Mouse (Mus musculus) embryonic facial prominence, embryonic 11.5 days (tissue): ENCODE data around the gene Ccnc. TPM values are rescaled to one million over a fixed set of nuclear protein-coding genes. Genes with fewer than 3 reads are reported as not detected.

Experiments used
- ATAC-seq: fragments of 200-750 bp; cut with Nextera tagmentation; replicated peaks from 2 replicates; pipeline ENCODE4 v1.8.0; 2017; ENCODE audit warnings: low read depth; ENCODE audit not compliant: insufficient number of reproducible peaks, low FRiP score, low TSS enrichment
- DNase-seq: peaks from one replicate; pipeline ENCODE4 v3.0.0-alpha.2; 2015; ENCODE audit warnings: low spot score
- H3K27ac ChIP-seq: fragments of 300-500 bp; sonication (generic); replicated peaks from 2 replicates; pipeline ENCODE4 v1.5.1; 2014; ENCODE audit warnings: mild to moderate bottlenecking, low read depth, low read length, control low read depth
- H3K27me3 ChIP-seq: fragments of 300-500 bp; sonication (generic); 2 replicates; pipeline ENCODE4 v1.6.1; 2014; ENCODE audit warnings: mild to moderate bottlenecking, low read length, moderate library complexity, mixed read lengths; ENCODE audit not compliant: control insufficient read depth, insufficient read depth
- H3K36me3 ChIP-seq: fragments of 300-500 bp; sonication (generic); replicated peaks from 2 replicates; pipeline ENCODE4 v1.6.1; 2014; ENCODE audit warnings: low read depth, mild to moderate bottlenecking, low read length, moderate library complexity, mixed read lengths; ENCODE audit not compliant: control insufficient read depth, insufficient read depth
- H3K4me1 ChIP-seq: fragments of 300-500 bp; sonication (generic); 2 replicates; pipeline ENCODE4 v1.6.1; 2014; ENCODE audit warnings: low read length, mixed read lengths; ENCODE audit not compliant: control insufficient read depth, insufficient read depth
- H3K4me2 ChIP-seq: fragments of 300-500 bp; sonication (generic); 2 replicates; pipeline ENCODE4 v1.6.1; 2014; ENCODE audit warnings: low read depth, mild to moderate bottlenecking, control low read depth, low read length, moderate library complexity
- H3K4me3 ChIP-seq: fragments of 300-500 bp; sonication (generic); 2 replicates; pipeline ENCODE4 v1.5.1; 2014; ENCODE audit warnings: low read depth, low read length, control low read depth
- H3K9ac ChIP-seq: fragments of 300-500 bp; sonication (generic); replicated peaks from 2 replicates; pipeline ENCODE4 v1.6.1; 2014; ENCODE audit warnings: mild to moderate bottlenecking, control low read depth, low read length
- H3K9me3 ChIP-seq: fragments of 300-500 bp; sonication (generic); replicated peaks from 2 replicates; pipeline ENCODE4 v1.6.1; 2016; ENCODE audit warnings: mild to moderate bottlenecking, low read length, inconsistent platforms, mixed read lengths; ENCODE audit not compliant: control insufficient read depth
- WGBS: fragments of 180-500 bp; shearing (Covaris S2); extraction: QIAGEN DNeasy Blood & Tissue Kit; methylation state at CpG from one replicate; pipeline ENCODE4 v1.1.7; 2014; 5-methylcytosine and 5-hydroxymethylcytosine counted together
- polyA plus RNA-seq: library from polyadenylated mRNA; unstranded; fragments of >200 nt; fragmentation: Nextera tagmentation; extraction: Ambion mirVana; gene quantifications from 2 replicates; pipeline ENCODE4 v1.2.1, GENCODE M21; 2014

Gene Ccnc
- polyA plus RNA-seq, 1 experiment from 2014 or later = 67.5 TPM

DNA sequence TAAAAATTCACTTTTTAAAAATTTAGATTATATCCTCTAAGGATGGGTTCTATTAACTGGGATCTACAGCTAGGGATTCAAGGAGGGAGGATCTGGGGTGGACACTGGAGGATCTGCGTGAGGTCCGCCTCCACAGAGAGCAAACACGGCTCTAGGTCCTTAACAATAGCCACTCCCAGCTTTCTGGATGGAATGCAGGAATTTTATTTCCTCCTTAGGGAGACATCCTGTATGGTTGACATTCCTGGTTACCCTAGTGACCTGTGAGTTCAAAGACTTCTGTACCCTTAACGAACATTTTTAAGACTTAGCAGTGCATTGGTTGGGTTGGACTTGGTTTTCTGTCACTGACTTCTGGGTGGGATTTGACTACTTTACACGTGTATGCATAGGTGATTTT is 18.2 kb downstream of the Ccnc start:
- no peak overlapping the region for H3K4me2 ChIP-seq
- no peaks in the 10 kb centered on the region for H3K27me3 ChIP-seq
- no peaks in the 10 kb centered on the region for H3K4me1 ChIP-seq
- 65% methylated on average over 5 of the region's 5 CpGs for WGBS
- H3K9ac ChIP-seq = no peak overlapping the region
- DNase-seq (no peak), ATAC-seq (no peak)
- no peak overlapping the region for H3K27ac ChIP-seq
- H3K4me3 ChIP-seq = no peak overlapping the region
- no peaks in the 10 kb centered on the region for H3K9me3 ChIP-seq
- no peaks in the 10 kb centered on the region for H3K36me3 ChIP-seq

- ATAC-seq (no peak), DNase-seq (no peak)
- Histone ChIP-seq H3K9me3 (no peaks in the 10 kb centered on the region), H3K36me3 (no peaks in the 10 kb centered on the region), H3K4me1 (no peaks in the 10 kb centered on the region), H3K27ac (no peak overlapping the region), H3K9ac (no peak overlapping the region), H3K27me3 (no peaks in the 10 kb centered on the region), H3K4me2 (no peak overlapping the region), H3K4me3 (no peak overlapping the region)
- 62% methylated on average over 4 of the region's 4 CpGs for WGBS
These were observed 27.8 kb downstream of the Ccnc start for GRCm38 (mm10) chr4:21755123-21755789.

- H3K27ac ChIP-seq = no peak overlapping the region
- DNase-seq = no peak
- H3K27me3 ChIP-seq = no peaks in the 10 kb centered on the region
- no peak overlapping the region for H3K9ac ChIP-seq
- no peak overlapping the region for H3K4me3 ChIP-seq
- H3K36me3 ChIP-seq = no peaks in the 10 kb centered on the region
- ATAC-seq = no peak
- H3K9me3 ChIP-seq = no peaks in the 10 kb centered on the region
- no peak overlapping the region for H3K4me2 ChIP-seq
- no peaks in the 10 kb centered on the region for H3K4me1 ChIP-seq
- 48% methylated on average over 1 of the region's 1 CpGs for WGBS
These were observed 31.4 kb downstream of the Ccnc start for GRCm38 (mm10) chr4:21758860-21759259.

- no peaks in the 10 kb centered on the region for H3K36me3 ChIP-seq
- DNase-seq = no peak
- H3K27me3 ChIP-seq = no peaks in the 10 kb centered on the region
- no peak overlapping the region for H3K4me2 ChIP-seq
- no peak overlapping the region for H3K27ac ChIP-seq
- no peak for ATAC-seq
- no peak overlapping the region for H3K9ac ChIP-seq
- WGBS = 88% methylated on average over 9 of the region's 9 CpGs
- H3K4me3 ChIP-seq = no peak overlapping the region
- H3K4me1 ChIP-seq = no peaks in the 10 kb centered on the region
- no peaks in the 10 kb centered on the region for H3K9me3 ChIP-seq
These were observed 34.1 kb downstream of the Ccnc start for GRCm38 (mm10) chr4:21761416-21762160.

- H3K9ac ChIP-seq = no peak overlapping the region
- 75% methylated on average over 4 of the region's 4 CpGs for WGBS
- no peak for ATAC-seq
These were observed 36.3 kb downstream of the Ccnc start for GRCm38 (mm10) chr4:21763827-21764226.

GRCm38 (mm10) chr4:21766171-21766862 is 38.8 kb downstream of the Ccnc start:
- no peaks in the 10 kb centered on the region for H3K27me3 ChIP-seq
- H3K36me3 ChIP-seq = no peaks in the 10 kb centered on the region
- DNase-seq = no peak
- H3K27ac ChIP-seq = no peak overlapping the region
- peak overlapping the region; percentile 62 for H3K4me3 ChIP-seq
- no peaks in the 10 kb centered on the region for H3K9me3 ChIP-seq
- H3K4me1 ChIP-seq = no peaks in the 10 kb centered on the region
- H3K4me2 ChIP-seq = peak overlapping the region; percentile 51
- H3K9ac ChIP-seq = peak overlapping the region; percentile 55
- ATAC-seq = peak; percentile 39; the same call in 1 of the 2 replicates
- 20% methylated on average over 14 of the region's 14 CpGs for WGBS

More at GRCm38 (mm10) chr4:21763827-21764226, 36.3 kb downstream of the Ccnc start:
- no peak overlapping the region for H3K4me3 ChIP-seq
- no peaks in the 10 kb centered on the region for H3K9me3 ChIP-seq
- no peak overlapping the region for H3K27ac ChIP-seq
- no peaks in the 10 kb centered on the region for H3K27me3 ChIP-seq
- no peaks in the 10 kb centered on the region for H3K4me1 ChIP-seq
- H3K4me2 ChIP-seq = no peak overlapping the region
- H3K36me3 ChIP-seq = no peaks in the 10 kb centered on the region
- no peak for DNase-seq

DNA sequence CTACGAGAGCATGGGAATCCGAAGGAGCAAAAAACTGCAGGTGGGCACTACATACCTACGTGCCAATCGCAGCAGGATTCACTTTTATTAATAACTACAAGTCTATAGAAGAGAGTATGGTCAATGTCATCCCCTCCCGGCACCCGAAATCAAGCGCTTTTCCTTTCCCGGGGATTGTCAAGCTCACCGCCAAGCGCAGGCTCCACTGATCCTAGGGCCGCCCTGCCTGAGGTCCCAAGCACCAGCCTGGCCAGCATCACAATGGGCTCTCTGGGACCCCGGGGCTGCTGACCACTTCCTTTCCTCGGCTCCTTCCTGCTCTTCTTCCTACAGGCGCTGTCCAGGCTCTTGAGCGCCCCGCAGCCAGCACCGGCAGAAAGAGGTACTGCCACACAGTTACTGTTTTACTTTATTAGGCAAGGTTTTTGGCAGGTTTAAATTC is 39.4 kb downstream of the Ccnc start, which contains the start of the genes Usp45 and Tstd3:
TSS of gene Usp45 (plus strand) at position 294 of the 442 bp plus-strand sequence.
TSS of gene Tstd3 (minus strand) at position 350 of the 442 bp plus-strand sequence.
- Histone ChIP-seq H3K4me1 (no peaks in the 10 kb centered on the region), H3K4me2 (peak within 1 kb of the TSS; percentile 51), H3K36me3 (no peaks in the 10 kb centered on the region), H3K9ac (peak within 1 kb of the TSS; percentile 55), H3K27ac (no peak within 1 kb of the TSS), H3K27me3 (no peaks in the 10 kb centered on the region), H3K9me3 (no peaks in the 10 kb centered on the region), H3K4me3 (peak within 1 kb of the TSS; percentile 62)
- DNase-seq (peak; percentile 86), ATAC-seq (peak; percentile 96)
- under 1% methylated on average over 17 of the region's 17 CpGs for WGBS
